Mouse (Mus musculus) CH12.LX (cell line): ENCODE data around the gene Dpyd.

ENCODE experiments used
- CTCF ChIP-seq, 2 experiments: IDR thresholded peaks in 1 of 2; conservative IDR thresholded peaks in 1 of 2; 2 replicates each; pipeline ENCODE4 v1.5.1; 2011 to 2012; ENCODE audit warnings: low read depth in 2 of 2, low read length in 2 of 2, improper control_type of control experiment in 1 of 2, inconsistent platforms in 1 of 2, mild to moderate bottlenecking in 1 of 2, moderate library complexity in 1 of 2
- ETS1 ChIP-seq: conservative IDR thresholded peaks from 2 replicates; pipeline ENCODE4 v1.6.1; 2012; ENCODE audit warnings: low read depth, mild to moderate bottlenecking, inconsistent platforms, low read length, improper control_type of control experiment, moderate library complexity
- MEF2A ChIP-seq: IDR thresholded peaks from 2 replicates; pipeline ENCODE4 v1.6.1; 2014; ENCODE audit warnings: low read depth, mild to moderate bottlenecking, inconsistent platforms, low read length, improper control_type of control experiment, borderline replicate concordance
- SMC3 ChIP-seq: IDR thresholded peaks from 2 replicates; pipeline ENCODE4 v1.6.1; 2011; ENCODE audit warnings: low read depth, low read length, improper control_type of control experiment

GRCm38 (mm10) chr3:119063642-119064041 is 501.7 kb downstream of the Dpyd start:
- TF ChIP-seq MEF2A (no peak), ETS1 (no peak), CTCF (conservative IDR thresholded peaks at IDR 0.05 in 1 of 2, IDR thresholded peaks at IDR 0.05 in 1 of 2; ENCODE audit: low read depth in 2 of 2, low read length in 2 of 2) (no peak), SMC3 (no peak)
